Mouse (Mus musculus) liver, embryonic 16.5 days (tissue): ENCODE measurements around the gene A430005L14Rik. TPM values are rescaled to one million over a fixed set of nuclear protein-coding genes. Genes with fewer than 3 reads are reported as not detected.

Source experiments
- ATAC-seq: fragments of 200-750 bp; cut with Nextera tagmentation; 2 replicates; pipeline ENCODE4 v1.8.0; 2017; ENCODE audit warnings: low read depth, mild to moderate bottlenecking, moderate number of reproducible peaks, moderate library complexity
- H3K27ac ChIP-seq: fragments of 300-500 bp; sonication (generic); 2 replicates; pipeline ENCODE4 v1.5.1; 2014; ENCODE audit warnings: mild to moderate bottlenecking, low read length
- H3K27me3 ChIP-seq: fragments of 300-500 bp; sonication (generic); 2 replicates; pipeline ENCODE4 v1.6.1; 2014; ENCODE audit warnings: low read depth, low read length, mixed read lengths; ENCODE audit not compliant: control insufficient read depth, insufficient read depth
- H3K36me3 ChIP-seq: fragments of 300-500 bp; sonication (generic); 2 replicates; pipeline ENCODE4 v1.6.1; 2014; ENCODE audit warnings: mild to moderate bottlenecking; ENCODE audit not compliant: control insufficient read depth, insufficient read depth
- H3K4me1 ChIP-seq: fragments of 300-500 bp; sonication (generic); 2 replicates; pipeline ENCODE4 v1.6.1; 2014; ENCODE audit warnings: low read depth, low read length, mixed read lengths; ENCODE audit not compliant: control insufficient read depth
- H3K4me2 ChIP-seq: fragments of 300-500 bp; sonication (generic); 2 replicates; pipeline ENCODE4 v1.6.1; 2014; ENCODE audit warnings: low read depth, low read length, mixed read lengths
- H3K4me3 ChIP-seq: fragments of 300-500 bp; sonication (generic); 2 replicates; pipeline ENCODE4 v1.5.1; 2014; ENCODE audit warnings: low read depth, mild to moderate bottlenecking, low read length
- H3K9ac ChIP-seq: fragments of 300-500 bp; sonication (generic); 2 replicates; pipeline ENCODE4 v1.6.1; 2014; ENCODE audit warnings: low read depth, low read length
- H3K9me3 ChIP-seq: fragments of 300-500 bp; sonication (generic); replicated peaks from 2 replicates; pipeline ENCODE4 v1.6.1; 2016; ENCODE audit warnings: low read length; ENCODE audit not compliant: control insufficient read depth
- WGBS: fragments of 180-500 bp; shearing (Covaris S2); extraction: QIAGEN DNeasy Blood & Tissue Kit; methylation state at CpG from one replicate; pipeline ENCODE4 v1.1.7; 2014; ENCODE audit not compliant: insufficient replicate concordance; 5-methylcytosine and 5-hydroxymethylcytosine counted together
- polyA plus RNA-seq: library from polyadenylated mRNA; unstranded; fragments of >200 nt; fragmentation: Nextera tagmentation; extraction: Ambion mirVana; gene quantifications from 2 replicates; pipeline ENCODE4 v1.2.1, GENCODE M21; 2015

The A430005L14Rik gene
- polyA plus RNA-seq, 1 experiment from 2014 or later = 45.4 TPM

DNA sequence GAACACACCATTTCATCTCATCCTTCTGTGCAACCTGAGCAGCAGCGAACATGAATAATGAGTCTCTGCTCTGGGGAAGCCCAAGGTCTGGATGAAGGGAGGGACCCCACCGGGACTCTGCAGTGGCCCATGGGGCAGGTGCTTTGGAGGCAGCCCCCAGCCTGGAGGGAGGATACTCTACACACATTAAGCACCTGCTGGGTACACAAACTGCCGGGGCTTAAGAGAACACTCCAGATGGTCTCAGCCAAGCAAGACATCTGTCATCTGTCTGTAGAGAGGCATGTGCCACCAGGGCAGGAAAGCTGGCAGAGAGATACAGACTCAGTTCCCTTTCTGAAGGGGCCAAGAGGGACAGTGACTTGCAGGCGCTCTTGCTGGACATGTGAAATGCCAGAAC, 27.1 kb upstream of the A430005L14Rik start:
- no peak overlapping the region for H3K4me2 ChIP-seq
- no peak for ATAC-seq
- no peaks in the 10 kb centered on the region for H3K4me1 ChIP-seq
- H3K9me3 ChIP-seq = no peaks in the 10 kb centered on the region
- H3K36me3 ChIP-seq = no peaks in the 10 kb centered on the region
- H3K27me3 ChIP-seq = no peaks in the 10 kb centered on the region
- no peak overlapping the region for H3K4me3 ChIP-seq
- no peak overlapping the region for H3K9ac ChIP-seq
- 62% methylated on average over 4 of the region's 4 CpGs for WGBS
- H3K27ac ChIP-seq = no peak overlapping the region

- H3K4me2 ChIP-seq = no peak overlapping the region
- no peak overlapping the region for H3K27ac ChIP-seq
- no peaks in the 10 kb centered on the region for H3K4me1 ChIP-seq
- no peak for ATAC-seq
- 27% methylated on average over 4 of the region's 4 CpGs for WGBS
- no peak overlapping the region for H3K9ac ChIP-seq
- no peaks in the 10 kb centered on the region for H3K9me3 ChIP-seq
- H3K27me3 ChIP-seq = no peaks in the 10 kb centered on the region
- H3K4me3 ChIP-seq = no peak overlapping the region
- no peaks in the 10 kb centered on the region for H3K36me3 ChIP-seq
Measured at GRCm38 (mm10) chr4:153943243-153943642, 13.8 kb upstream of the A430005L14Rik start.

DNA sequence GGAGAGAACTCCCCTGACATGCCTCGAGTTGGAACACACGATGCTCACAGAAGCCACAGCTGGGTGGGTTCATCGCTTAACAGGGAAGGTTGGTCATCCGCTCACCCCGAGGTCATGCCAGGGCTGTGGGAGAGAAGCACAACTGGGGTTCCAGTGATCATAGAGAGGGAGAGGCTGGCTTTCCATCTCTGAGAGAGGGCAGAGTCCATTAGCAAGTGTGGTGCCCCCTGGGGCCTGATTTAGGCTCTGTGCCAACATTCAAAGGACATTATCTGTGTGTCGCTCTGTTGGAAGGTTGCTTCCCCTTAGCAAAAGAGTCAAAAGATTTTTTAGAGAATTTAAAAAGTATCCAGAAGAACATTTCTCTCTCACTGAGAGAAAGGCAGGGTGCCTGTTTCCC, 12.8 kb upstream of the A430005L14Rik start:
- ATAC-seq = no peak
- Histone ChIP-seq H3K4me2 (no peak overlapping the region), H3K9me3 (no peaks in the 10 kb centered on the region), H3K27me3 (no peaks in the 10 kb centered on the region), H3K27ac (no peak overlapping the region), H3K4me3 (no peak overlapping the region), H3K4me1 (no peaks in the 10 kb centered on the region), H3K36me3 (no peaks in the 10 kb centered on the region), H3K9ac (no peak overlapping the region)
- 49% methylated on average over 6 of the region's 6 CpGs for WGBS

- no peaks in the 10 kb centered on the region for H3K4me1 ChIP-seq
- no peaks in the 10 kb centered on the region for H3K36me3 ChIP-seq
- ATAC-seq = no peak
- no peak overlapping the region for H3K4me3 ChIP-seq
- no peaks in the 10 kb centered on the region for H3K27me3 ChIP-seq
- H3K27ac ChIP-seq = no peak overlapping the region
- 57% methylated on average over 6 of the region's 6 CpGs for WGBS
- no peak overlapping the region for H3K4me2 ChIP-seq
- no peak overlapping the region for H3K9ac ChIP-seq
- H3K9me3 ChIP-seq = no peaks in the 10 kb centered on the region
Measured at GRCm38 (mm10) chr4:153945741-153946140, 11.3 kb upstream of the A430005L14Rik start.

DNA sequence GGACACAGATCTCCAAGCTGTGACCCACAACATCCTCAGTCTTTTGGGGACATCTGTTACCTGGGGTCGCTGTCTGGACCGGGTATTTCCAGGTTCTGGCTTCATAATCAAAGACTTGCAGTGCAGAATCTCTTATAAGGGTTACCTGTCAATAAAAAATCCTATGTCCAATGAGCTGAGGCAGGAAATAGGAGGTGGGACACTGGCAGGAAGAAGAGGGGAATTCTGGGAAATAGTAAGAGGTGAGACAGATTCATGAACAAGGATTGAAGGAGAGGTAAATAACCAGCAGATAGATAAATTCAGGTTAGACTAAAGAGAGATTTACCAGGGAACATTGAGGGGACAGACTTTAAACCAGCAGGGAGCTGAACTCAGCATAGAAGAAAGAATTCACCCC, 6.7 kb upstream of the A430005L14Rik start:
- no peak overlapping the region for H3K4me2 ChIP-seq
- no peak overlapping the region for H3K4me3 ChIP-seq
- H3K27me3 ChIP-seq = peaks cover 5% of the 10 kb centered on the region; the same call in 1 of the 2 replicates
- H3K9me3 ChIP-seq = no peaks in the 10 kb centered on the region
- WGBS = 47% methylated on average over 2 of the region's 2 CpGs
- no peak for ATAC-seq
- no peak overlapping the region for H3K27ac ChIP-seq
- H3K4me1 ChIP-seq = no peaks in the 10 kb centered on the region
- H3K9ac ChIP-seq = no peak overlapping the region
- no peaks in the 10 kb centered on the region for H3K36me3 ChIP-seq

DNA sequence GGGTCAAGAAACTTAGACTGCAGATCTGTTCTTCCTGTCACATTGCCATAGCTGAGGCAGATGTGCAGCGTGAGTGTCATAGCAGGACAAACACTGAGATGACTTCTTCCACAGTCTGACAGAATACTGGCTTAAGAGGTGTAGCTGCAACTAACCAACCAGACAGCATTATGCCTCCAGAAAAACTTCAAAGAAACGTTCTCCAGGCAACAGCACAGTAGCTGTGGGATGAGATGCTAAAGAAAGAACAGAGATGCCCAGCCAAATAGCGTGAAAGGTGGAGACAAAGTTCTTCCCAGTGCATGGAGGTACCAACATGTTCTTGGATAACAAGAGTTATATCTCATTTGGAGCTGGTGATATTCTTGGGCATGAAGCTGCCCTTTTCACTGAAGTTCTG, 5.9 kb upstream of the A430005L14Rik start:
- Histone ChIP-seq H3K9ac (no peak overlapping the region), H3K4me1 (no peaks in the 10 kb centered on the region), H3K27ac (no peak overlapping the region), H3K36me3 (no peaks in the 10 kb centered on the region), H3K4me2 (no peak overlapping the region), H3K9me3 (no peaks in the 10 kb centered on the region), H3K27me3 (peaks cover 5% of the 10 kb centered on the region; the same call in 1 of the 2 replicates), H3K4me3 (no peak overlapping the region)
- no peak for ATAC-seq
- 45% methylated on average over 3 of the region's 3 CpGs for WGBS

DNA sequence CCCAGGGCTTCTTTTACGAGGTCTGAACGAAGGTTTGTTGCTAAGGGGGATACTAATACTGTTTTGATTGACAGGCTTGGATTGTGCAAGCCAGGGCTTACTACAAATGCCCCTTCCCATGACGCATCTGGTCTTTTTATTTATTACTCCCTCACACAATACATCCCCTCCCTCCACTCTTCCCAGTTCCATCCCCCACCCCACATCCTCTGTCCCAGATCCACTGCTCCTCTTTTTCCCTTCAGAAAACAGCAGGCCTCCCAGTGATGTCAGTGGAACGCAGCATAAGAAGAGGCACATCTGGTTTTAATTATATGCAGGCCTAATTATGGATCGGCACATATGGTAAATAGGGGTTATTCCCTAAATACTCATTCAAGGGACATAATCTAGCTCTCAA, 5.3 kb upstream of the A430005L14Rik start:
- Histone ChIP-seq H3K36me3 (no peaks in the 10 kb centered on the region), H3K9me3 (no peaks in the 10 kb centered on the region), H3K4me2 (no peak overlapping the region), H3K27me3 (peaks cover 5% of the 10 kb centered on the region; the same call in 1 of the 2 replicates), H3K4me3 (no peak overlapping the region), H3K27ac (no peak overlapping the region), H3K9ac (no peak overlapping the region), H3K4me1 (no peaks in the 10 kb centered on the region; the same call in 1 of the 2 replicates)
- ATAC-seq = no peak
- WGBS = 38% methylated on average over 5 of the region's 5 CpGs

DNA sequence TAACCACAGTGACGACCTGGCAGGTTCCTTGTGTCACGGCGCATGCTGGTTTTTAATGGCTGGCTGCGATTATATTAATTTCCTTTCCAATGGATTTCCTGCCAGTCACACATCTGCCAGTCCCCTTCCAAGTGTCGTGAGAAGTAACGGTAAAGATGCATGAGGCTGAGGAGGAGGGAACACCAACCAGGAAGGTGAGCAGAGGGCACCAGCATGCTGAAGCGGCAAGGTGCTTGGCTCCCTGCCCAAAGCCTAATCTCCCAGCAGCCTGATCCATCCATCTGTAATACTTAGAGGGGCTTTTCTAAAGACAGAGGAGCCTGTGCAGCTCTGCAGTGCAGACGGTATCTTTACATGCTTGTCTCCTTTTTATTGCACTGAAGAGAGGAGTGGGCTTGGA, 1.4 kb upstream of the A430005L14Rik start:
- Histone ChIP-seq H3K27ac (no peak overlapping the region), H3K9me3 (no peaks in the 10 kb centered on the region), H3K4me3 (no peak overlapping the region), H3K4me2 (no peak overlapping the region), H3K27me3 (peaks cover 5% of the 10 kb centered on the region; the same call in 1 of the 2 replicates), H3K9ac (no peak overlapping the region), H3K4me1 (peaks cover 7% of the 10 kb centered on the region), H3K36me3 (peaks cover 4% of the 10 kb centered on the region)
- WGBS = 73% methylated on average over 8 of the region's 8 CpGs
- no peak for ATAC-seq

GRCm38 (mm10) chr4:153957444-153958250, 610 bp downstream of the A430005L14Rik start:
- peaks cover 7% of the 10 kb centered on the region for H3K4me1 ChIP-seq
- H3K4me3 ChIP-seq = peak overlapping the region; percentile 82
- peak overlapping the region; percentile 92 for H3K27ac ChIP-seq
- peak overlapping the region; percentile 90 for H3K9ac ChIP-seq
- no peak for ATAC-seq
- peaks cover 17% of the 10 kb centered on the region for H3K36me3 ChIP-seq
- H3K27me3 ChIP-seq = no peaks in the 10 kb centered on the region
- under 1% methylated on average over 37 of the region's 37 CpGs for WGBS
- peak overlapping the region; percentile 74 for H3K4me2 ChIP-seq
- H3K9me3 ChIP-seq = no peaks in the 10 kb centered on the region
